Mouse (Mus musculus) layer of hippocampus, adult 9-11 months (tissue): ENCODE measurements at regions not wholly inside any gene's neighbourhood (a gene's known extent, or its start where the extent isn't known, plus 50 kb on each side); places are given as distances from the start of the nearest gene placed in this dataset.
A peak's percentile ranks its signal among the peaks of the same experiment; 100 is the strongest.
"Not testable (repeated sequence)": the region's sequence is repeated elsewhere in the genome, so short reads cannot be mapped to it uniquely, and the experiment has no call there.

Experiments used
- DNase-seq: peaks from one replicate; pipeline ENCODE4 v3.0.0; 2022

DNA sequence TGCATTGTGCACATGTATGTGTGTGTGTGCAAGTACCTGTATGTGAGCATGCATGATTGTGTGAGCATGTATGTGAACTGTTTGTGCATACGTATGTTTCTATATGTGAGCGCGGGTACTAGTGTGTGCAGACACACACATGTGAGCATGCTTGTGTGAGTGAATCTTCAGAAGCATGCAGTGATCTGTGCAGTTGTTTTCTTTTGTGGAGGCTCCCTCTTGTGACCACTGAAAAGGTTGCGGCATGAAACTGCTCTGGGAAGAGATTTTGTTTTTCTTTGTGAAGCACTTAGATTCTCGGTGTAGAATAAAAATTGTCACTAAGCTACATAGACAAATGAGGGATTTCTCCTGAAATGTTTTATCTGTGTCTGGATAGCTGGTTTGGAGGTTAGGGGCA, 189.2 kb upstream of the Rapgef5 start:
- not testable (repeated sequence) for DNase-seq

DNA sequence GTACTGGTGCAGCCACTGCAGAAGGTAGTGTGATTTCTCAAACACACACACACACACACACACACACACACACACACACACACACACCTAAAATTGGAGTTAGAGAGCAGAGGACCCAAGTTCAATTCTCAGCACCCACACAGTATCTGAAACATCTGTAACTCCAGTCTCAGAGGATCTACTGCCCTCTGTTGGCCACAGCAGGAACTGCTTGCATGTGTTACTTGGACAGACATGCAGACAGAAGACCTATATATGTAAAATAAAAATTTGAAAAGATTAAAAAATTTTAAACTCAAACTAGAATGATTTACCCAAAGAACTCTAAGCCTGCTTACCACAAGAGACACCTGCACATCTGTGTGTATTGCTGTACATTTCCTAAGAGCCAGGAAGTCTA, 185.9 kb upstream of the Rapgef5 start:
- DNase-seq = no peak

GRCm38 (mm10) chr12:117336856-117337255, 179.4 kb upstream of the Rapgef5 start:
- DNase-seq = no peak

DNA sequence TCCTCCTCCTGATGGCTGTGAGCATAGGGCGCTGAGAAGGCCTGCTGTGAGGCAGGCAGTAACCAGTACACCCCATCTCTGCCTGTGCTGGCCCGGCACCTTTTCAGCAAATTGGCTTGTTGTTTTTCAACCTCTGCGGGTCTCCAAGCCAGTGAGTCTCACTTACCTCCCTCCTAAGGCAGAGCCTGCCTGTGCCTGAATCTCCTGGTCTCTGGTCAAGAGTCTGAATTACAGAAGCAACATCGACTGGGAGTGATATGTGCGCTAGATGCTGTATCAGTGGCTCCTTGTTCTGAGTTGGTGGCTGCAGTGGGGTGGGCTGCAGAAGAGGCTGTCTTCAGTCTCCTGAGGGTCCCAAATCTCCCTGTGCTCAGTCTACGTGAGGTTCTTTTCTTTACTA, 174.0 kb upstream of the Rapgef5 start:
- no peak for DNase-seq

DNA sequence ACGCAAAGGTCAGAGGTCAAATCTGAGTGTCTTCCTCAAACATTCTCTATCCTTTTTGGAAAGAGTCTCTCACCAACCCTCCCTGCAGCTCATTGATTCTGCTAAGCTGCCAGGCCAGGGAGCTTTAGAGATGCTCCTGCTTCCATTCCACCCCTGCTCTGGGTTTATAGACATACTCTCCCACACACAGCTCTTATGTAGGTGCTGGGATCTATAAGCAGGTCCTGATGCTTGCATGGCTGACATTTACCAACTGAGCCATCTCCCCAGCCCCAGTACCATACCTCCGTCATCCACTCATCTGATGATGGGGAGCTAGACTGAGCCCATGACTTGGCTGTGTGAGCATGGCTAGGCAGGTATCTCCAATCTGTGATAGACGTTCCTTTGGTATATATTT, 173.2 kb upstream of the Rapgef5 start:
- DNase-seq = no peak

DNA sequence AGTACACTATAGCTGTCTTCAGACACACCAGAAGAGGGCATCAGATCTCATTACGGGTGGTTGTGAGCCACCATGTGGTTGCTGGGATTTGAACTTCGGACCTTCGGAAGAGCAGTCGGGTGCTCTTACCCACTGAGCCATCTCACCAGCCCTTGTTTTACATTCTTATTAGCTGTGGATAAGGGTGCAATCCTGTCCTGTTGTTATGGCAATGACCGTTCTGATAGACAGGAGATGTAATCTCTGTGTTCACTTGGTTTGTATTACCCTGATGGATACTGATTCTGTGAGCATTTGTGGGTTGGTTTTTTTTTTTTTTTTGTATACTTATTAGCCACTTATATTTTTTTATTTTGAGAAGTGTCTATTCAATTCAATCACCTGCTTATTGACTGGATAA, 172.7 kb upstream of the Rapgef5 start:
- not testable (repeated sequence) for DNase-seq

DNA sequence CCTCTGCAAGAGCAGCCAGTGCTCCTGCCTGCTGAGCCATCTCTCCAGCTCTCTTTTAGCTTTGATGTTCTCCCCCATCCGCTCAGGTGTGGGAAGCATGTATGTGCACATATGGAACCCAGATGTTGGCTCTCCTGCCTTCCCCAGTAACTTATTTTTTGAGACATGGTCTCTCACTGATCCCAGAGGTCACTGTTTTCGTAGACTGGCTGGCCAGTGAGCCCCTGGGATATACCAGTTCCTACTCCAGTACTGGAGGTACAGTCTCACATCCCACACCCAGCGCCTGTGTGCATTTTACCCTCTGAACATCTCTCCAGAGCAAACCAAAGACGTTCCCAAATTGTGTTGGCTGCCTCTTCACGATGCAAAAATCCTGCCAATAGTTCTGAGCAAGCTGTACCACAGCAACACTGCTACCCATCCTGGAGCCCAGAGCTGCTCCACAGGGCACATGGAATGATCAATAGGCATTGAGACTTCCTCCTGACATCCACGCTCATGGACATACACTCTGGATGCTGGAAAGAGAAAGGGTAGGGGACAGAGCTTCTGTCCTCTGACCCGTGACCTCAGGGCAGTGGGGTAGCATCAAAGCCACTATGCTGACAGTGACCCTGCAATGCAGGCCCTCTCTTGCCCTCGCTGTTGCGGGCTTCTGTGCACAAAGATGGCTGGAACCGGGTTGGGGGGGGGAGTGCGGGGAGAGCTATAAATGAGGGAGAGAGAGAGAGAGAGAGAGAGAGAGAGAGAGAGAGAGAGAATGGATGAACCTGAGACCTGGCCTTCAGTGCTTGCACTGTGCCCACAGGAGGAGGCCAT, 171.8 kb upstream of the Rapgef5 start:
- DNase-seq = peak; percentile 63

GRCm38 (mm10) chr12:117345088-117345977, 170.9 kb upstream of the Rapgef5 start:
- DNase-seq = peak; percentile 88

DNA sequence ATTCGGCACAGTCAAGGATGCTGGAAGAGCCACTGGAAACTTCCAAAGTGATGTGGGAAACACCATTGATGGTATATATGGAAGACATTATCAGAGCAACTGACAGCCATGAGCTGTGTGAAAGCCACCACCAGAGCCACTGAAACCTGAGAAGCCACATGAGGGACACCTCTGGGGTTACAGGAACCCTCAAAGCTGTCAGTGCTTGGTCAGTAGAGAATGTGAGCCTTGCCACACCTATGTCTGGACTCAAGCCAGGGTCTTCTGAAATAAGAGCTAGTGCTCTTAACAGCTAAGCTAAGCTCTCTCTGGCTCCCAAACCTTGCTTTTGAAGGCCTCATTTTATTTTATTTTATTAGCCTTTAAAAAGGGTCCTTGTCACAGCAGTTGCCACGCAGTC, 170.2 kb upstream of the Rapgef5 start:
- no peak for DNase-seq

- DNase-seq = no peak
Measured at GRCm38 (mm10) chr12:117347135-117347534, 169.1 kb upstream of the Rapgef5 start.

DNA sequence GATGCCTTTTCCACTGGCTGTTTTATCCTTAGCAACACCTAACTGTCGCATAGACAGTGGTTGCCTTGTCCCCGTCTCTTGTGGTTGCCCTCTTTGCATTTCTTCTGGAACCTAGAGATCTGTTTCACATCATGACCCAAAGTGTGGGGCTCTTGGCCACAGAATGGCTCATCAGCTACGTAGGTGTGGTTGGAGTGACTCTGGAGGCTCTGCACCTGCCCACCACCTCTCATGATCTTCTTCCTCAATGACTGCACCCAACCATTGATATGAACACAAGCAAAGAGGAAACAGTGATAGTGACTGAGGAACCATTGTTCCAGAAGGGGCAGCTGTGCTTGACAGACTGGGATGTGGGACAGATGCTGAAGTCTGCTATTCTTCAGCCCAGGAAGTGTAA, 167.8 kb upstream of the Rapgef5 start:
- no peak for DNase-seq

DNA sequence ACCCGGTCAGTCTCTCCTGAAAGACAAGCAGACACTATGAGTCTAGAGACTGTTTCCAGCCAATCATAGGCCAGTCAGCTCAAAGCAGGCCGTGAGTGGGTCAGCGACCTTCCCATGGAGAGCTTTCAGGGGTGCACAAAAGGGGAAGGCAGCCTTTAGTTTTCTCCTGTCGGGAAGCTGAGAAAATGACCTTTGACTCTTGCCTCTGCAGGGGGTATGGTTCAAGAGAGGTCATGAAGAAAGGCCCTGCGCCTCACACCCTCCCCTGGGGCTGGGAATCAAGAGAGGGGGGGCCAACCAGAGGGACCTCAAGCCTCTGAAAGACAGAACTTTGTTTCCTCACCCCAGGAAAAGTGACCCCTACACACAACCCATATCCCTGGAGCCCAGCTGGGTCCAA, 164.4 kb upstream of the Rapgef5 start:
- no peak for DNase-seq

GRCm38 (mm10) chr12:117352511-117352910, 163.8 kb upstream of the Rapgef5 start:
- DNase-seq = no peak

DNA sequence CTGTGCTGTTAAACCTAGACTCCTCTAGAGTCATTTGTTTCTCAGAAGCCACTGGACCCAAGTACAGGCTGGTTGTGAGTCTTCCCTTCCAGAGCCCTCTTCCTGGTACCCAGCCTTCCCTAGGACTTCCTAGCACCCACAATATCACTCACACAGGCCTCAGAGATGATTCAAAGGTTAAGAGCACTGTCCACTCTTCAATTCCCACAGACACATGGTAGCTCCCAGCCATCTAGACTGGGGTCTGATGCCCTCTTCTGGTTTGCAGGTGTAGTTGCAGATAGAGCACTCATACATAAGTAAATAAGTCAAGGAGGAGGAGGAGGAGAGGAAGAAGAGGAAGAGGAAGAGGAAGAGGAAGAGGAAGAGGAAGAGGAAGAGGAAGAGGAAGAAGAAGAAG, 163.3 kb upstream of the Rapgef5 start:
- no peak for DNase-seq

- DNase-seq = peak; percentile 68
Measured at GRCm38 (mm10) chr12:117357811-117358210, 158.5 kb upstream of the Rapgef5 start.

DNA sequence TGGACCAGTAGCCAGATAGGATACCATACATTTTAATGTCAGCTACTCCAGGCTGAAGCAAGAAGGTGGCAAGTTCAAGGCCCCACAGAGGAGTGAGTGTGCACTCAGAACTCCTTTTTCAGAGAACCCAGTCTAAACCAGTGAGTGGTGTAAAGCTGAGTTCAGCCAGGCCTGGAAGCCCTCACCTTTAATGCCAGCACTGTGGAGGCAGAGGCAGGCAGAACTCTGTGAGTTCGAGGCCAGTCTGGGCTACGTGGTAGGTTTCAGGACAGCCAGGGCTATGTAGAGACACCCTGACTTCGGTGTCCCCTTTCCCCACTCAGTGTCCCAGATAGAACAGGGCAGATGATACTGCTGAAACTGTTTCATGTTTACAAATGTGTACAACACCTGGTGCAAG, 157.4 kb upstream of the Rapgef5 start:
- no peak for DNase-seq

- DNase-seq = no peak
Measured at GRCm38 (mm10) chr12:117360215-117360614, 156.1 kb upstream of the Rapgef5 start.

DNA sequence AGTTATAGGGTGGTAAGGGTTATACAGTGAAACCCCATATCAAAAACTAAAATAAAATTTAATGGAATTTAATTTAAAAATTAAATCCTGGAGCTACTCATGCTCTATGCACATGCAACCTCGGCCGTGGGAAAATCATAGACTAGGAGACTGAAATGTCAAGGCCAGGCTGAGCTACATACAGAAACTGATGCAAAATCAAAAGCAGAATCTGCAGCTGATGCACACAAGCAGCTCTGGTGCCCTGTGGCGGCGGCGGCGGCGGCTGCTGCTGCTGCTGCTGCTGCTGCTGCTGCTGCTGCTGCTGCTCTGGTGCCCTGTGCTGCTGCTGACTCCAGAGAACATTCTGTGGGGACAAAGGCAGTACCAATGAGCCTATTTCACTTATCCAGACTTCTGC, 154.5 kb upstream of the Rapgef5 start:
- no peak for DNase-seq

GRCm38 (mm10) chr12:117363457-117363856, 152.8 kb upstream of the Rapgef5 start:
- DNase-seq = not testable (repeated sequence)

- no peak for DNase-seq
Measured at GRCm38 (mm10) chr12:117365181-117365580, 151.1 kb upstream of the Rapgef5 start.

DNA sequence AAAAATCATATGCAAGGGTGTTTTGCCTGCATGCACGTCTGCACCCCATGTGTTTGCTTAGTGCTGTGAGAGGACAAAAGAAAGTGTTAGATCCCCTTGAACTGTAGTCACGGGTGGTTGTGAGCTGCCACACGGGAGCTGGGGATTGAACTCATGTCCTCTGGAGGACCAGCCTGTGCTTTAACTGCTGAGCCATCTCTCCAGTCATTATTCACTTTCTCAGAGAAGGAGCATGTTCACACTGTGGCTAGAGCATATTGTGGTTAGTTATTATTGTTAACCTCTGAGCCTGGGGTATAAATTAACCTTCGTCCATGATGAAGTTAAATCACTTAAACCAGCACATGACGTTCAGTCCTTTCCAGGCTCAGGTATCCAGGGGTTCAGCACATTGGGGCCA, 150.4 kb upstream of the Rapgef5 start:
- no peak for DNase-seq

- no peak for DNase-seq
Measured at GRCm38 (mm10) chr12:117378297-117378887, 137.9 kb upstream of the Rapgef5 start.

DNA sequence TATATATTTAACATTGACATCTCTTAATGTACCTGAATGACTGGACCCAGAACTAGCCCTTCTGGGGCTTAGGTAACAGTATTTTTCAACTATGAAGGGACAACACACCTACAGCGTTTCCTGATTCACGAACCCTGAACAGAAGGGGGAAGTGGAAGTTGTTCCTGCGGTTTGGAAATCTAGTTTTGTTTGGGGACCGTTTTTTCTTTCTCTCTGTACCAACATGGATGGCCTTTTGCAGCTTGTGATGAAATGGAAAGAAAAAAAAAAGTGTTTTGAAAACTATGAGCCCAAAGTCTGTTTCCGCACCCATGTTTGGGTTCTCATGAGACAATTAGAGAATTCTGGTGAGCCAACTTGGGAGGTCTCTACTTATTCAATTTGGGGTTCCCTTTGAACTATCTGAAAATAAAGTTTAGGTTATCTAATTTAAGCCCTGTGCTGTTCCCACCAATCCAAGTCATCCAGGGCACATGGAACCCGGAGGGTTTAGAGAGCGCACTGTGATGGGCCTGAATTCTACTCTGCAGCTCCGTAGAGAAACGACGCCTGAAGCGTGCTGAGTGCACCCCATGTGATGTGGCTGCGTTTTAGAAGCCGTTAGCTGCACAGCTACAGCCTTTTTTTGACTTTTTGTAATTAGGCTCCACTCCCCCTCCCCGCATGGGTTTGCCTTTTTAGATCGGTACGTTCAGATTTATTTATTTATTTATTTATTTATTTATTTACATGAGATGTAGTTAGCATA, 137.0 kb upstream of the Rapgef5 start:
- no peak for DNase-seq
